24 mouse cellular contexts compared by ENCODE assay signal in the genomic region with DNA sequence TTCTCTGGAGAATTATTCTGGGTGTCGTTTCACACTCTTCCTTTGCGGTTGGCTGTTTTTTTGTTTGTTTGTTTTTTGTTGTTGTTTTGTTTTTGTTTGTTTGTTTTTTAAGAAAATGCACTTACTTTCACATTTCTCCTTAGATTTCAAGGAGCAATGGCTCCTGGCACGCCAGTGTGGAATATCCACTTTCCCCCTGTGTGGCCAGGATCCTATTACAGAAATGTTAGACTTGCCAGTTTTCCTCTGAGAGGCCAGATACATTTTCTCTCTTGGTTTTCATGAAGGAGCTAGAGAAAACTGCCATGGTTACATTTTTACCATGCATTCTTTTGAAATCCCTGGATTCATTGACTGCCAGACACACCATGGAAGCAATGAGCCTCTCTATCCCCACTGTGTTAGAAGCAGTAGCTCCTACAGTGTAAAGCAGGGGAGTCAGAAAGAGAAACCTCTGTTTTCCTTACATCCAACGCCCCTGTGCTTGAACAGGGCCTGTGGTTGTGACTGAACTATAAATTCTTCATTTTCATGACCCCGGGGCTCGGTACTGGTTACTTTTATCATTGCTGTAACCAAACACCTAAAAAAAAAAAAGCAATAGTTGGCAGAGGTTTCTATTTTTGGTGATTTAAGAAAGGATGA.
DNase-seq lines count a peak whose midpoint lies in the region; ATAC-seq and TF ChIP-seq lines count a peak whose summit lies in the region.
"Had no signal": no experiment of that assay in that cellular context is flagged by ENCODE, and none has a peak within 500 bp of the region (broad histone marks: within the 10 kb centered on the region; RNA-seq: fewer than 3 reads in every experiment).

No protein-coding gene starts in this region.

- DNase-seq in embryonic facial prominence, embryonic 10.5 days (ENCODE audit: low spot score): no peak
- no peak for DNase-seq in limb, embryonic 10.5 days (ENCODE audit: low spot score)
- no peak for DNase-seq in MN1 (ENCODE audit: low spot score)
- DNase-seq: cerebellum, adult 11 months; cerebellum, adult 2 months; cerebellum, adult 9-11 months; cerebellum, postnatal 25 days; embryo, embryonic 11 days; gastrocnemius, postnatal 25 days; heart, postnatal 10 days; heart, postnatal 36 days had no signal

- no peaks in the 10 kb centered on the region for H3K36me3 ChIP-seq in embryonic facial prominence, embryonic 13.5 days
- H3K36me3 ChIP-seq in embryonic facial prominence, embryonic 10.5 days (replicated peaks): no peaks in the 10 kb centered on the region
- H3K36me3 ChIP-seq in limb, embryonic 12.5 days: no peaks in the 10 kb centered on the region
- H3K36me3 ChIP-seq in limb, embryonic 10.5 days: no peaks in the 10 kb centered on the region
- no peaks in the 10 kb centered on the region for H3K36me3 ChIP-seq in myocyte (ENCODE audit: control insufficient read depth, insufficient read depth)
- H3K36me3 ChIP-seq: forebrain, embryonic 12.5 days; forebrain, embryonic 15.5 days; heart, embryonic 12.5 days; heart, embryonic 15.5 days; hindbrain, embryonic 10.5 days; hindbrain, embryonic 13.5 days; intestine, embryonic 15.5 days had no signal

- 61% methylated on average over 6 of the region's 6 CpGs for WGBS in embryonic facial prominence, embryonic 13.5 days
- WGBS in embryonic facial prominence, embryonic 10.5 days: 80% methylated on average over 6 of the region's 6 CpGs
- 66% methylated on average over 6 of the region's 6 CpGs for WGBS in limb, embryonic 12.5 days
- 84% methylated on average over 6 of the region's 6 CpGs for WGBS in limb, embryonic 10.5 days

- H3K4me3 ChIP-seq in embryonic facial prominence, embryonic 13.5 days: no peak overlapping the region
- H3K4me3 ChIP-seq in embryonic facial prominence, embryonic 10.5 days: no peak overlapping the region
- H3K4me3 ChIP-seq in limb, embryonic 12.5 days (replicated peaks): no peak overlapping the region
- no peak overlapping the region for H3K4me3 ChIP-seq in limb, embryonic 10.5 days
- H3K4me3 ChIP-seq in myocyte: no peak overlapping the region
- H3K4me3 ChIP-seq: erythroblast, embryonic 14.5 days; forebrain, embryonic 12.5 days; forebrain, embryonic 15.5 days; heart, embryonic 12.5 days; heart, embryonic 15.5 days; hindbrain, embryonic 10.5 days; hindbrain, embryonic 13.5 days; intestine, embryonic 15.5 days had no signal

- no peak overlapping the region for H3K9ac ChIP-seq in embryonic facial prominence, embryonic 13.5 days
- no peak overlapping the region for H3K9ac ChIP-seq in limb, embryonic 12.5 days (replicated peaks)
- H3K9ac ChIP-seq: forebrain, embryonic 12.5 days; forebrain, embryonic 15.5 days; heart, embryonic 12.5 days; heart, embryonic 15.5 days; hindbrain, embryonic 13.5 days; intestine, embryonic 15.5 days had no signal

- TF ChIP-seq POLR2A in myocyte (IDR thresholded peaks at IDR 0.05; ENCODE audit: insufficient read length, low read depth): no peak

- H3K4me2 ChIP-seq in embryonic facial prominence, embryonic 13.5 days: no peak overlapping the region
- H3K4me2 ChIP-seq in limb, embryonic 12.5 days: no peak overlapping the region
- H3K4me2 ChIP-seq in myocyte (ENCODE audit: low read depth): peak overlapping the region; percentile 7
- H3K4me2 ChIP-seq: forebrain, embryonic 12.5 days; forebrain, embryonic 15.5 days; heart, embryonic 12.5 days; heart, embryonic 15.5 days; hindbrain, embryonic 13.5 days; intestine, embryonic 15.5 days had no signal

- peak overlapping the region; percentile 68 for H3K27ac ChIP-seq in embryonic facial prominence, embryonic 13.5 days
- no peak overlapping the region for H3K27ac ChIP-seq in embryonic facial prominence, embryonic 10.5 days (replicated peaks)
- H3K27ac ChIP-seq in limb, embryonic 12.5 days: 0 out of 2 replicates have a peak overlapping the region, but pooled peaks have one; percentile 35
- H3K27ac ChIP-seq in limb, embryonic 10.5 days: no peak overlapping the region
- H3K27ac ChIP-seq: forebrain, embryonic 12.5 days; forebrain, embryonic 15.5 days; heart, embryonic 15.5 days; hindbrain, embryonic 10.5 days; hindbrain, embryonic 13.5 days; intestine, embryonic 15.5 days had no signal

- H3K4me1 ChIP-seq in embryonic facial prominence, embryonic 13.5 days: peaks cover 6% of the 10 kb centered on the region; the same call in 1 of the 2 replicates
- no peaks in the 10 kb centered on the region for H3K4me1 ChIP-seq in embryonic facial prominence, embryonic 10.5 days
- H3K4me1 ChIP-seq in limb, embryonic 12.5 days (replicated peaks): no peaks in the 10 kb centered on the region
- no peaks in the 10 kb centered on the region for H3K4me1 ChIP-seq in limb, embryonic 10.5 days
- H3K4me1 ChIP-seq: forebrain, embryonic 12.5 days; forebrain, embryonic 15.5 days; heart, embryonic 12.5 days; heart, embryonic 15.5 days; hindbrain, embryonic 10.5 days; hindbrain, embryonic 13.5 days; intestine, embryonic 15.5 days had no signal

- no peak overlapping the region for H3ac ChIP-seq in myocyte (ENCODE audit: control insufficient read depth, insufficient read length)

- H3K27me3 ChIP-seq in embryonic facial prominence, embryonic 13.5 days: no peaks in the 10 kb centered on the region
- no peaks in the 10 kb centered on the region for H3K27me3 ChIP-seq in embryonic facial prominence, embryonic 10.5 days (replicated peaks; ENCODE audit: low read depth, poor library complexity, severe bottlenecking)
- H3K27me3 ChIP-seq in limb, embryonic 12.5 days: no peaks in the 10 kb centered on the region
- no peaks in the 10 kb centered on the region for H3K27me3 ChIP-seq in limb, embryonic 10.5 days (ENCODE audit: low read depth, poor library complexity, severe bottlenecking)
- no peaks in the 10 kb centered on the region for H3K27me3 ChIP-seq in myocyte (ENCODE audit: control insufficient read depth, insufficient read depth, insufficient read length)
- H3K27me3 ChIP-seq: forebrain, embryonic 12.5 days; forebrain, embryonic 15.5 days; heart, embryonic 12.5 days; heart, embryonic 15.5 days; hindbrain, embryonic 13.5 days; intestine, embryonic 15.5 days had no signal

- ATAC-seq in embryonic facial prominence, embryonic 13.5 days (ENCODE audit: insufficient number of reproducible peaks, insufficient read depth, low FRiP score, low TSS enrichment, low read depth): no peak
- ATAC-seq in limb, embryonic 12.5 days (ENCODE audit: insufficient number of reproducible peaks, insufficient read depth, low FRiP score, low TSS enrichment, low read depth): no peak
- ATAC-seq: forebrain, embryonic 15.5 days; hindbrain, embryonic 16.5 days; intestine, embryonic 15.5 days; Patski had no signal

- H3K79me2 ChIP-seq in myocyte (ENCODE audit: control insufficient read depth, insufficient read depth): no peaks in the 10 kb centered on the region

- H3K9me3 ChIP-seq in embryonic facial prominence, embryonic 13.5 days: no peaks in the 10 kb centered on the region
- no peaks in the 10 kb centered on the region for H3K9me3 ChIP-seq in embryonic facial prominence, embryonic 10.5 days
- H3K9me3 ChIP-seq in limb, embryonic 12.5 days: no peaks in the 10 kb centered on the region
- H3K9me3 ChIP-seq in limb, embryonic 10.5 days (replicated peaks): no peaks in the 10 kb centered on the region
- H3K9me3 ChIP-seq: forebrain, embryonic 12.5 days; forebrain, embryonic 15.5 days; heart, embryonic 12.5 days; heart, embryonic 15.5 days; hindbrain, embryonic 10.5 days; hindbrain, embryonic 13.5 days; intestine, embryonic 15.5 days had no signal

TF ChIP-seq in myocyte, 11 proteins besides CTCF, POLR2A, EP300 and RAD21:
- TF ChIP-seq E2F4 (IDR thresholded peaks at IDR 0.05; ENCODE audit: insufficient read depth) (no peak), USF1 (IDR thresholded peaks at IDR 0.05; ENCODE audit: low read depth) (no peak), REST (IDR thresholded peaks at IDR 0.05; ENCODE audit: insufficient read depth, insufficient read length) (no peak), MYOG (IDR thresholded peaks at IDR 0.05; ENCODE audit: control insufficient read depth in 1 of 3, insufficient read depth in 1 of 3, insufficient read length in 2 of 3, low read depth in 2 of 3) (no peak), POLR2AphosphoS2 (IDR thresholded peaks at IDR 0.05; ENCODE audit: insufficient read length, low read depth) (no peak), MYOD1 (IDR thresholded peaks at IDR 0.05; ENCODE audit: control insufficient read depth in 1 of 3, insufficient read length in 2 of 3, low read depth in 2 of 3) (no peak), SRF (IDR thresholded peaks at IDR 0.05; ENCODE audit: control insufficient read depth, insufficient read length, low read depth) (no peak), TCF3 (IDR thresholded peaks at IDR 0.05; ENCODE audit: insufficient read length, low read depth) (no peak)

Comparison
In these comparisons a context has a peak if more than half of its experiments do, and no peak if none do; other contexts are left out.
1. H3K27ac ChIP-seq: peak in embryonic facial prominence, embryonic 13.5 days (single experiment) and limb, embryonic 12.5 days (single experiment); none in embryonic facial prominence, embryonic 10.5 days (single experiment) and limb, embryonic 10.5 days (single experiment).